Mouse (Mus musculus) ES-E14 (cell line): Measurements from ENCODE around the gene Olfr571.

Experiments used
- CHD2 ChIP-seq: IDR thresholded peaks from 2 replicates; pipeline ENCODE4 v1.6.1; 2014; ENCODE audit warnings: mild to moderate bottlenecking, low read depth, low read length, inconsistent platforms
- HCFC1 ChIP-seq: IDR thresholded peaks from 2 replicates; pipeline ENCODE4 v1.6.1; 2012; ENCODE audit warnings: low read length, inconsistent platforms, borderline replicate concordance; ENCODE audit not compliant: insufficient read depth
- MAFK ChIP-seq: IDR thresholded peaks from 2 replicates; pipeline ENCODE4 v1.6.1; 2014; ENCODE audit warnings: mild to moderate bottlenecking, low read depth, low read length, inconsistent platforms; ENCODE audit not compliant: insufficient read depth
- ZC3H11A ChIP-seq: IDR thresholded peaks from 2 replicates; pipeline ENCODE4 v1.6.1; 2012; ENCODE audit warnings: low read depth, mild to moderate bottlenecking, inconsistent platforms, low read length, borderline replicate concordance
- ZNF384 ChIP-seq: IDR thresholded peaks from 2 replicates; pipeline ENCODE4 v1.6.1; 2012; ENCODE audit warnings: low read depth, low read length, inconsistent platforms

- no peak for TF ChIP-seq CHD2
- no peak for TF ChIP-seq ZC3H11A
- TF ChIP-seq HCFC1: no peak
- TF ChIP-seq ZNF384: no peak
- TF ChIP-seq MAFK: no peak
Measured at GRCm38 (mm10) chr7:102927105-102927504, 9.8 kb upstream of the Olfr571 start.
